8 mouse cellular contexts compared by ENCODE assay signal in the genomic region with DNA sequence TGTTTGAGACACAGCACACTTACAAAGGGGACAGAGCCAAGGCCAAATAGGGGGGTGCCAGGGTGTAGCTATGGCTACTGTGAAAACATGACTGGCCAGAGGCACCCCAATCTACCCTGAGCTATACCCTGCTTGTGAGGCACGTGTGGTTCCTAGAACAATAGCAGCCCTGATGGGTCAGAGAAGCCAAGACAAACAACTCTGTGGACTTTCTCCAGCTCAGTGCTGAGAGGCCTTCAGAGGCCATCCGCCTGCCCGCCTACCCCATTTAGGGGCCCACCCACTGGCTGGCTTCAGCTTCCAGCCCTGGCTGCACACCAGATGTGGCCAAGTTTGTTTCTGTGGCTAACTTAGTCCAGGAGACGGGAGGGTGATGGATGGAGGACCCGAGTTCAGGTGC. TPM values are rescaled to one million over a fixed set of nuclear protein-coding genes. Genes with fewer than 3 reads are reported as not detected.
DNase-seq lines count a peak whose midpoint lies in the region; ATAC-seq and TF ChIP-seq lines count a peak whose summit lies in the region.

No protein-coding gene starts in this region.

- H3K27ac ChIP-seq in neural tube, embryonic 15.5 days (replicated peaks): no peak overlapping the region
- no peak overlapping the region for H3K27ac ChIP-seq in heart, embryonic 12.5 days (ENCODE audit: poor library complexity, severe bottlenecking)
- H3K27ac ChIP-seq in stomach, postnatal 0 days (replicated peaks): peak overlapping the region; percentile 63

- no peak for ATAC-seq in neural tube, embryonic 15.5 days (ENCODE audit: low FRiP score)
- ATAC-seq in heart, embryonic 12.5 days (ENCODE audit: insufficient number of reproducible peaks, low FRiP score): peak; percentile 59
- ATAC-seq in stomach, postnatal 0 days (ENCODE audit: low FRiP score, low TSS enrichment): peak; percentile 85

- WGBS in neural tube, embryonic 15.5 days: 38% methylated on average over 5 of the region's 5 CpGs
- 58% methylated on average over 5 of the region's 5 CpGs for WGBS in heart, embryonic 12.5 days
- WGBS in stomach, postnatal 0 days: 21% methylated on average over 5 of the region's 5 CpGs

- H3K9me3 ChIP-seq in neural tube, embryonic 15.5 days (replicated peaks): no peaks in the 10 kb centered on the region
- no peaks in the 10 kb centered on the region for H3K9me3 ChIP-seq in heart, embryonic 12.5 days (replicated peaks)
- H3K9me3 ChIP-seq in stomach, postnatal 0 days (ENCODE audit: control insufficient read depth, low read length): no peaks in the 10 kb centered on the region

- TF ChIP-seq CTCF in stomach, postnatal 0 days (IDR thresholded peaks at IDR 0.05; ENCODE audit: low read depth): no peak

- H3K9ac ChIP-seq in neural tube, embryonic 15.5 days (replicated peaks): no peak overlapping the region
- no peak overlapping the region for H3K9ac ChIP-seq in heart, embryonic 12.5 days
- H3K9ac ChIP-seq in stomach, postnatal 0 days (ENCODE audit: low read length): no peak overlapping the region

- peaks cover 70% of the 10 kb centered on the region for H3K36me3 ChIP-seq in neural tube, embryonic 15.5 days
- H3K36me3 ChIP-seq in heart, embryonic 12.5 days: peaks cover 86% of the 10 kb centered on the region
- H3K36me3 ChIP-seq in stomach, postnatal 0 days (ENCODE audit: control insufficient read depth, insufficient read depth, low read length): peaks cover 18% of the 10 kb centered on the region

- TF ChIP-seq EP300 in stomach, postnatal 0 days (optimal IDR thresholded peaks at IDR 0.05): no peak

- H3K27me3 ChIP-seq in neural tube, embryonic 15.5 days (replicated peaks): no peaks in the 10 kb centered on the region
- peaks cover 14% of the 10 kb centered on the region for H3K27me3 ChIP-seq in heart, embryonic 12.5 days (replicated peaks)
- H3K27me3 ChIP-seq in stomach, postnatal 0 days (ENCODE audit: control insufficient read depth, insufficient read depth, low read length): no peaks in the 10 kb centered on the region

- peak; percentile 47 for DNase-seq in neural tube, embryonic 10.5 days (ENCODE audit: extremely low spot score, low spot score)
- DNase-seq in kidney, postnatal 25 days: peak; percentile 74 to 88
- peak; percentile 81 for DNase-seq in stomach, postnatal 0 days (ENCODE audit: low spot score)
- DNase-seq in MN1 (ENCODE audit: low spot score): no peak
- no peak for DNase-seq in c-Kit-positive CD71-positive TER-119-positive erythroid progenitor cells, embryonic 14.5 days (ENCODE audit: low spot score)
- no peak for DNase-seq in left cerebral cortex, postnatal 4 days

- intact Hi-C loops in left cerebral cortex, postnatal 4 days (cut with DNase I): no loop called here

- H3K4me1 ChIP-seq in neural tube, embryonic 15.5 days: peaks cover 20% of the 10 kb centered on the region
- peaks cover 28% of the 10 kb centered on the region for H3K4me1 ChIP-seq in heart, embryonic 12.5 days (replicated peaks)
- peaks cover 10% of the 10 kb centered on the region; the same call in 1 of the 2 replicates for H3K4me1 ChIP-seq in stomach, postnatal 0 days (replicated peaks; ENCODE audit: control insufficient read depth, insufficient read depth)

- H3K4me3 ChIP-seq in neural tube, embryonic 15.5 days (replicated peaks): no peak overlapping the region
- H3K4me3 ChIP-seq in heart, embryonic 12.5 days: no peak overlapping the region
- H3K4me3 ChIP-seq in stomach, postnatal 0 days (ENCODE audit: low read depth, low read length): no peak overlapping the region

- no peak overlapping the region for H3K4me2 ChIP-seq in neural tube, embryonic 15.5 days
- no peak overlapping the region for H3K4me2 ChIP-seq in heart, embryonic 12.5 days
- no peak overlapping the region for H3K4me2 ChIP-seq in stomach, postnatal 0 days (replicated peaks; ENCODE audit: low read depth)

RNA-seq across cellular contexts. Expression of a gene that starts 52.6 kb away (rescaled TPM):
- polyA plus RNA-seq in neural tube, embryonic 15.5 days (2015; fragmentation: Nextera tagmentation; extraction: Ambion mirVana): 89.5 and 102 TPM in 2 replicates
- 79.1 and 85.8 TPM in 2 replicates for polyA plus RNA-seq in heart, embryonic 12.5 days (2016; fragmentation: Nextera tagmentation; extraction: Ambion mirVana)
- 55.3 and 66.5 TPM in 2 replicates for polyA plus RNA-seq in stomach, postnatal 0 days (2015; fragmentation: Nextera tagmentation; extraction: Ambion mirVana)
- total RNA-seq in left cerebral cortex, postnatal 4 days (2021): 100 to 1,000 TPM; 214 to 227 TPM

Comparison
In these comparisons a context has a peak if more than half of its experiments do, and no peak if none do; other contexts are left out.
1. DNase-seq: peak in neural tube, embryonic 10.5 days (single experiment), kidney, postnatal 25 days (2 of 2) and stomach, postnatal 0 days (single experiment); none in MN1 (single experiment), c-Kit-positive CD71-positive TER-119-positive erythroid progenitor cells, embryonic 14.5 days (single experiment) and left cerebral cortex, postnatal 4 days (single experiment).